In genomic region chr11:68136687-68137086, GRCm38 (mm10) we compare ENCODE assay signal across 24 mouse cellular contexts.
DNase-seq lines count a peak whose midpoint lies in the region; ATAC-seq and TF ChIP-seq lines count a peak whose summit lies in the region.
"Had no signal": no experiment of that assay in that cellular context is flagged by ENCODE, and none has a peak within 500 bp of the region (broad histone marks: within the 10 kb centered on the region; RNA-seq: fewer than 3 reads in every experiment).

No protein-coding gene starts in this region.

- 81% methylated on average over 8 of the region's 8 CpGs for WGBS in heart, embryonic 10.5 days
- 63% methylated on average over 8 of the region's 8 CpGs for WGBS in lung, embryonic 14.5 days
- 69% methylated on average over 8 of the region's 8 CpGs for WGBS in limb, embryonic 11.5 days
- WGBS in forebrain, embryonic 12.5 days: 84% methylated on average over 8 of the region's 8 CpGs

- H3K4me2 ChIP-seq in lung, embryonic 14.5 days: no peak overlapping the region
- H3K4me2 ChIP-seq in limb, embryonic 11.5 days (ENCODE audit: low read depth, severe bottlenecking): no peak overlapping the region
- H3K4me2 ChIP-seq in forebrain, embryonic 12.5 days: no peak overlapping the region
- H3K4me2 ChIP-seq: embryonic facial prominence, embryonic 13.5 days; forebrain, embryonic 15.5 days; heart, embryonic 13.5 days; hindbrain, embryonic 12.5 days; midbrain, embryonic 11.5 days; neural tube, embryonic 15.5 days had no signal

- no peak for DNase-seq in heart, embryonic 10.5 days (ENCODE audit: low spot score)
- DNase-seq in heart, postnatal 10 days: no peak
- peak; percentile 48 for DNase-seq in lung, embryonic 14.5 days
- no peak for DNase-seq in lung, postnatal 10 days
- peak; percentile 25 for DNase-seq in fat pad, adult 2 months (ENCODE audit: extremely low read depth, low read depth, low spot score)
- peak; percentile 39 for DNase-seq in limb, embryonic 11.5 days (ENCODE audit: low spot score)
- no peak for DNase-seq in gastrocnemius, postnatal 25 days
- DNase-seq: adrenal gland, adult 8-10 months; cerebellum, adult 11-12 months; cerebellum, postnatal 14 days; heart, adult 18-20 months; layer of hippocampus, adult 9-11 months; right cerebral cortex, postnatal 14 days; thymus, postnatal 36 days had no signal

- 0 out of 2 replicates have a peak, but pooled peaks cover under 1% of the 10 kb centered on the region for H3K36me3 ChIP-seq in heart, embryonic 10.5 days
- H3K36me3 ChIP-seq in lung, embryonic 14.5 days (ENCODE audit: insufficient read depth): no peaks in the 10 kb centered on the region
- no peaks in the 10 kb centered on the region for H3K36me3 ChIP-seq in limb, embryonic 11.5 days (ENCODE audit: control insufficient read depth, insufficient read depth, low read length)
- no peaks in the 10 kb centered on the region for H3K36me3 ChIP-seq in forebrain, embryonic 12.5 days (replicated peaks)
- H3K36me3 ChIP-seq: embryonic facial prominence, embryonic 13.5 days; forebrain, embryonic 15.5 days; heart, embryonic 13.5 days; hindbrain, embryonic 12.5 days; neural tube, embryonic 15.5 days had no signal

- no peaks in the 10 kb centered on the region for H3K27me3 ChIP-seq in heart, embryonic 10.5 days (ENCODE audit: insufficient read depth, poor library complexity, severe bottlenecking)
- no peaks in the 10 kb centered on the region for H3K27me3 ChIP-seq in lung, embryonic 14.5 days (ENCODE audit: insufficient read depth, low read length)
- no peaks in the 10 kb centered on the region for H3K27me3 ChIP-seq in limb, embryonic 11.5 days (ENCODE audit: control insufficient read depth, insufficient read depth, low read length)
- peaks cover 14% of the 10 kb centered on the region for H3K27me3 ChIP-seq in forebrain, embryonic 12.5 days
- H3K27me3 ChIP-seq: embryonic facial prominence, embryonic 13.5 days; forebrain, embryonic 15.5 days; heart, embryonic 13.5 days; hindbrain, embryonic 12.5 days; neural tube, embryonic 15.5 days had no signal

- ATAC-seq in lung, embryonic 14.5 days (ENCODE audit: insufficient read depth): peak; percentile 38; the same call in 1 of the 2 replicates
- no peak for ATAC-seq in limb, embryonic 11.5 days (ENCODE audit: insufficient number of reproducible peaks, low FRiP score, low TSS enrichment, low read depth)
- ATAC-seq in forebrain, embryonic 12.5 days (ENCODE audit: low FRiP score): no peak
- ATAC-seq: activated CD4-positive, CD25-positive, alpha-beta regulatory T cell, adult 4 months; forebrain, embryonic 15.5 days; lung, postnatal 0 days had no signal

- H3K4me1 ChIP-seq in heart, embryonic 10.5 days: peaks cover 29% of the 10 kb centered on the region
- peaks cover 15% of the 10 kb centered on the region; the same call in 1 of the 2 replicates for H3K4me1 ChIP-seq in lung, embryonic 14.5 days (ENCODE audit: insufficient read depth)
- H3K4me1 ChIP-seq in limb, embryonic 11.5 days (ENCODE audit: control insufficient read depth, insufficient read depth, low read length): peaks cover 9% of the 10 kb centered on the region; the same call in 1 of the 2 replicates
- 0 out of 2 replicates have a peak, but pooled peaks cover 5% of the 10 kb centered on the region for H3K4me1 ChIP-seq in forebrain, embryonic 12.5 days
- H3K4me1 ChIP-seq: embryonic facial prominence, embryonic 13.5 days; forebrain, embryonic 15.5 days; hindbrain, embryonic 12.5 days had no signal

- no peak for TF ChIP-seq CTCF in lung, embryonic 14.5 days (IDR thresholded peaks at IDR 0.05; ENCODE audit: low read depth)

- H3K9me3 ChIP-seq in heart, embryonic 10.5 days: no peaks in the 10 kb centered on the region
- H3K9me3 ChIP-seq in lung, embryonic 14.5 days (ENCODE audit: low read depth, low read length): no peaks in the 10 kb centered on the region
- no peaks in the 10 kb centered on the region for H3K9me3 ChIP-seq in limb, embryonic 11.5 days (ENCODE audit: control insufficient read depth, low read length)
- no peaks in the 10 kb centered on the region for H3K9me3 ChIP-seq in forebrain, embryonic 12.5 days
- H3K9me3 ChIP-seq: embryonic facial prominence, embryonic 13.5 days; forebrain, embryonic 15.5 days; heart, embryonic 13.5 days; hindbrain, embryonic 12.5 days; neural tube, embryonic 15.5 days had no signal

- H3K4me3 ChIP-seq in heart, embryonic 10.5 days: no peak overlapping the region
- H3K4me3 ChIP-seq in lung, embryonic 14.5 days (ENCODE audit: low read depth, low read length): no peak overlapping the region
- no peak overlapping the region for H3K4me3 ChIP-seq in limb, embryonic 11.5 days (ENCODE audit: low read depth, low read length)
- H3K4me3 ChIP-seq in forebrain, embryonic 12.5 days (replicated peaks): no peak overlapping the region
- H3K4me3 ChIP-seq: embryonic facial prominence, embryonic 13.5 days; forebrain, embryonic 15.5 days; heart, embryonic 13.5 days; hindbrain, embryonic 12.5 days; left cerebral cortex, adult 2 months; neural tube, embryonic 15.5 days had no signal

- no peak overlapping the region for H3K9ac ChIP-seq in lung, embryonic 14.5 days
- no peak overlapping the region for H3K9ac ChIP-seq in limb, embryonic 11.5 days (ENCODE audit: low read length)
- H3K9ac ChIP-seq in forebrain, embryonic 12.5 days: no peak overlapping the region
- H3K9ac ChIP-seq: embryonic facial prominence, embryonic 13.5 days; forebrain, embryonic 15.5 days; heart, embryonic 13.5 days; hindbrain, embryonic 12.5 days; neural tube, embryonic 15.5 days had no signal

- H3K27ac ChIP-seq in heart, embryonic 10.5 days: 0 out of 2 replicates have a peak overlapping the region, but pooled peaks have one; percentile 44
- no peak overlapping the region for H3K27ac ChIP-seq in lung, embryonic 14.5 days (ENCODE audit: low read depth)
- no peak overlapping the region for H3K27ac ChIP-seq in limb, embryonic 11.5 days (replicated peaks; ENCODE audit: low read depth, low read length)
- no peak overlapping the region for H3K27ac ChIP-seq in forebrain, embryonic 12.5 days
- H3K27ac ChIP-seq: embryonic facial prominence, embryonic 13.5 days; forebrain, embryonic 15.5 days; heart, embryonic 13.5 days; hindbrain, embryonic 12.5 days; left cerebral cortex, adult 2 months; neural tube, embryonic 15.5 days had no signal

- intact Hi-C loops in heart, postnatal 10 days (cut with DNase I): no loop called here

Comparison
In these comparisons a context has a peak if more than half of its experiments do, and no peak if none do; other contexts are left out.
1. DNase-seq: peak in lung, embryonic 14.5 days (single experiment), fat pad, adult 2 months (single experiment) and limb, embryonic 11.5 days (single experiment); none in heart, embryonic 10.5 days (single experiment), heart, postnatal 10 days (0 of 2), lung, postnatal 10 days (single experiment) and gastrocnemius, postnatal 25 days (single experiment).